Mouse (Mus musculus): ENCODE results near the gene Adora1.
"Not testable (repeated sequence)": the region's sequence is repeated elsewhere in the genome, so short reads cannot be mapped to it uniquely, and the experiment has no call there.

DNA sequence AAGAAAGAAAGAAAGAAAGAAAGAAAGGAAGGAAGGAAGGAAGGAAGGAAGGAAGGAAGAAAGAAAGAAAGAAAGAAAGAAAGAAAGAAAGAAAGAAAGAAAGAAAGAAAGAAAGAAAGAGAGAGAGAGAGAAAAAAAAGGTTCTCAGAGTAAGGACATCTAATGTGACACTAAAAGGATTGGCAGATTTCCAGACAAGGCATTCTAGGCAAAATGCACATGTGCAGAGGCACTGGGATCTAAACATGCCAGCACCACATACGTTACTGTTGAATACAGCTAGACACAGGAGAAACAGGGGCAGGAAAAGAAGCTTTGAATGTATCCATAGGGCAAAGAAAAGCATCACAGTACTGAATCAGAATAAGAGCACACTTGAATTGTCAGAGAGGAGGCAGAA, 14.4 kb upstream of the Adora1 start:
- TF ChIP-seq POLR2A (IDR thresholded peaks at IDR 0.05; ENCODE audit: extremely low read depth, insufficient read depth, low read length); CTCF (IDR thresholded peaks at IDR 0.05; ENCODE audit: low read depth, low read length): not testable (repeated sequence)

All from liver, adult 2 months (tissue).